Mouse (Mus musculus): ENCODE measurements at regions not wholly inside any gene's neighbourhood (a gene's known extent, or its start where the extent isn't known, plus 50 kb on each side); places are given as distances from the start of the nearest gene placed in this dataset.

GRCm38 (mm10) chr10:30470831-30471230, 129.7 kb downstream of the Trmt11 start:
- Histone ChIP-seq H3K9me3 (ENCODE audit: low read length) (no peaks in the 10 kb centered on the region), H3K27ac (ENCODE audit: low read length) (0 out of 2 replicates have a peak overlapping the region, but pooled peaks have one; percentile 35), H3K36me3 (ENCODE audit: insufficient read depth, low read length) (no peaks in the 10 kb centered on the region), H3K27me3 (ENCODE audit: insufficient read depth, low read length) (no peaks in the 10 kb centered on the region), H3K4me2 (replicated peaks; ENCODE audit: low read depth, low read length) (no peak overlapping the region), H3K4me3 (ENCODE audit: low read length) (no peak overlapping the region), H3K9ac (replicated peaks; ENCODE audit: low read length) (no peak overlapping the region), H3K4me1 (ENCODE audit: insufficient read depth, low read length) (no peaks in the 10 kb centered on the region)
- ATAC-seq (ENCODE audit: low FRiP score, low TSS enrichment) = peak; percentile 86
- WGBS = 38% methylated on average over 3 of the region's 3 CpGs

- Histone ChIP-seq H3K9ac (replicated peaks; ENCODE audit: low read length) (no peak overlapping the region), H3K27me3 (ENCODE audit: insufficient read depth, low read length) (no peaks in the 10 kb centered on the region), H3K4me1 (ENCODE audit: insufficient read depth, low read length) (no peaks in the 10 kb centered on the region), H3K36me3 (ENCODE audit: insufficient read depth, low read length) (no peaks in the 10 kb centered on the region), H3K27ac (ENCODE audit: low read length) (no peak overlapping the region), H3K4me2 (replicated peaks; ENCODE audit: low read depth, low read length) (no peak overlapping the region), H3K4me3 (ENCODE audit: low read length) (no peak overlapping the region), H3K9me3 (ENCODE audit: low read length) (no peaks in the 10 kb centered on the region)
- ATAC-seq (ENCODE audit: low FRiP score, low TSS enrichment) = no peak
- 76% methylated on average over 4 of the region's 4 CpGs for WGBS
These were observed 149.9 kb downstream of the Trmt11 start for GRCm38 (mm10) chr10:30450616-30451015.

- no peak overlapping the region for H3K27ac ChIP-seq (ENCODE audit: low read length)
- ATAC-seq (ENCODE audit: low FRiP score, low TSS enrichment) = no peak
- H3K9me3 ChIP-seq (ENCODE audit: low read length) = no peaks in the 10 kb centered on the region
- H3K36me3 ChIP-seq (ENCODE audit: insufficient read depth, low read length) = no peaks in the 10 kb centered on the region
- no peaks in the 10 kb centered on the region for H3K27me3 ChIP-seq (ENCODE audit: insufficient read depth, low read length)
- H3K4me2 ChIP-seq (replicated peaks; ENCODE audit: low read depth, low read length) = no peak overlapping the region
- no peak overlapping the region for H3K4me3 ChIP-seq (ENCODE audit: low read length)
- 85% methylated on average over 2 of the region's 2 CpGs for WGBS
- no peak overlapping the region for H3K9ac ChIP-seq (replicated peaks; ENCODE audit: low read length)
- no peaks in the 10 kb centered on the region for H3K4me1 ChIP-seq (ENCODE audit: insufficient read depth, low read length)
These were observed 153.5 kb downstream of the Trmt11 start for GRCm38 (mm10) chr10:30447057-30447456.

GRCm38 (mm10) chr10:30446572-30446971, 154.0 kb downstream of the Trmt11 start:
- H3K9ac ChIP-seq (replicated peaks; ENCODE audit: low read length) = no peak overlapping the region
- no peaks in the 10 kb centered on the region for H3K4me1 ChIP-seq (ENCODE audit: insufficient read depth, low read length)
- H3K4me2 ChIP-seq (replicated peaks; ENCODE audit: low read depth, low read length) = no peak overlapping the region
- H3K27me3 ChIP-seq (ENCODE audit: insufficient read depth, low read length) = no peaks in the 10 kb centered on the region
- H3K36me3 ChIP-seq (ENCODE audit: insufficient read depth, low read length) = no peaks in the 10 kb centered on the region
- no peak overlapping the region for H3K4me3 ChIP-seq (ENCODE audit: low read length)
- no peaks in the 10 kb centered on the region for H3K9me3 ChIP-seq (ENCODE audit: low read length)
- WGBS = 70% methylated on average over 1 of the region's 1 CpGs
- no peak overlapping the region for H3K27ac ChIP-seq (ENCODE audit: low read length)
- no peak for ATAC-seq (ENCODE audit: low FRiP score, low TSS enrichment)

- Histone ChIP-seq H3K9me3 (ENCODE audit: low read length) (no peaks in the 10 kb centered on the region), H3K27me3 (ENCODE audit: insufficient read depth, low read length) (no peaks in the 10 kb centered on the region), H3K4me2 (replicated peaks; ENCODE audit: low read depth, low read length) (no peak overlapping the region), H3K27ac (ENCODE audit: low read length) (no peak overlapping the region), H3K4me3 (ENCODE audit: low read length) (no peak overlapping the region), H3K9ac (replicated peaks; ENCODE audit: low read length) (no peak overlapping the region), H3K4me1 (ENCODE audit: insufficient read depth, low read length) (no peaks in the 10 kb centered on the region), H3K36me3 (ENCODE audit: insufficient read depth, low read length) (no peaks in the 10 kb centered on the region)
- ATAC-seq (ENCODE audit: low FRiP score, low TSS enrichment) = no peak
- 42% methylated on average over 2 of the region's 2 CpGs for WGBS
These were observed 160.7 kb downstream of the Trmt11 start for GRCm38 (mm10) chr10:30439802-30440201.

- Histone ChIP-seq H3K4me1 (ENCODE audit: insufficient read depth, low read length) (no peaks in the 10 kb centered on the region), H3K9ac (replicated peaks; ENCODE audit: low read length) (no peak overlapping the region), H3K36me3 (ENCODE audit: insufficient read depth, low read length) (no peaks in the 10 kb centered on the region), H3K4me2 (replicated peaks; ENCODE audit: low read depth, low read length) (no peak overlapping the region), H3K27ac (ENCODE audit: low read length) (no peak overlapping the region), H3K27me3 (ENCODE audit: insufficient read depth, low read length) (no peaks in the 10 kb centered on the region), H3K4me3 (ENCODE audit: low read length) (no peak overlapping the region), H3K9me3 (ENCODE audit: low read length) (no peaks in the 10 kb centered on the region)
- no peak for ATAC-seq (ENCODE audit: low FRiP score, low TSS enrichment)
- 66% methylated on average over 4 of the region's 4 CpGs for WGBS
These were observed 174.1 kb downstream of the Trmt11 start for GRCm38 (mm10) chr10:30426420-30426923.

DNA sequence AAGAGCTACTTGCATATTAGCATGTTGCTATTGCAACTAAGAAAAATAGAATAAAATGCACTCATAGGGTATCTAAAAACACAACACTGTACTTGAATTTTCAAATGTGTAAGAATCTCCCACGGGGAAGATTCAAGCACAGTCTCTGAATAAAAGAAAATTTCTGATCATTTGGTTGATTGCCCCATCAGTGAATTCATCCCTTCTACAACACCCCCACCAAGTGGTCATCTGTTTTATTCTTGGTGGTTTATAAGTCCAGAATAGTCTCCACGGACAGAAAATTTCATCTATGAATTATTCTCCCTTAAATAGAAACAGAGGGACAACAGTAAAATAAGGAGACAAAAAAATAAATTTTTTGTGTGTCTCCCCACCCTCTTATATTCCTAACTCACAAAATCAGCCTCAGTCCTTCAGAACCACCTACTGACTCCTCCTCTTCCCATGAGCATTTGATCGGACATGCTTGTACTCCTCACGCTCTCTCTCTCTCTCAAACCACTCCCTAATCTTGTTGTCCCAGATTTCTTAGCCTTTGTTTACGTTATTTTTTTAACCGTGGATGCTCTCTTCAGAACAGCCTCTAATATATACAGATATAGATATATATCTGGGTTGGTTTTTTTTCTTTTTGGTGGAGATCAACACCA, 181.0 kb downstream of the Trmt11 start:
- Histone ChIP-seq H3K36me3 (ENCODE audit: insufficient read depth, low read length) (no peaks in the 10 kb centered on the region), H3K9me3 (ENCODE audit: low read length) (no peaks in the 10 kb centered on the region), H3K4me2 (replicated peaks; ENCODE audit: low read depth, low read length) (peak overlapping the region; percentile 27), H3K27me3 (ENCODE audit: insufficient read depth, low read length) (no peaks in the 10 kb centered on the region), H3K27ac (ENCODE audit: low read length) (no peak overlapping the region), H3K4me1 (ENCODE audit: insufficient read depth, low read length) (no peaks in the 10 kb centered on the region), H3K9ac (replicated peaks; ENCODE audit: low read length) (no peak overlapping the region), H3K4me3 (ENCODE audit: low read length) (no peak overlapping the region)
- WGBS = 30% methylated on average over 6 of the region's 6 CpGs
- no peak for ATAC-seq (ENCODE audit: low FRiP score, low TSS enrichment)

DNA sequence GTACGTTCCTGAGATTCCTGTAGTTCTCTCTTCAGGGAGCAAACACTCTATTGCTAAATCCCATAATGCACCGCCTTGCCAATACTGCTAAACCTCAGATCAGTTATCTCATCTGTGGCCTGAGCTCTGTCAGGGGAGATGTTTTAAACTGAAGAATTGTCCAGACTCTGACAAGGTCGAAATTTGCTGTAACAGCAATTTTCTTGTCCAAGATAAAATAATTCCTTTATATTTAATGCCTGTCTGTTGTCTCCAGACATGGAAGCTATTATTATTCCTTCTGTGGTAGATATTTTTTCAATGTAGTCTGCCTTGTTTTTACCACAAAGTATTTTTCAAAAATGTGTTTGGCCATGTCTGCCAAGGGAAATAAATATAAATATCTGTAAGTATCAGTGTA, 184.2 kb downstream of the Trmt11 start:
- Histone ChIP-seq H3K36me3 (ENCODE audit: insufficient read depth, low read length) (no peaks in the 10 kb centered on the region), H3K9ac (replicated peaks; ENCODE audit: low read length) (no peak overlapping the region), H3K4me2 (replicated peaks; ENCODE audit: low read depth, low read length) (no peak overlapping the region), H3K4me1 (ENCODE audit: insufficient read depth, low read length) (no peaks in the 10 kb centered on the region), H3K9me3 (ENCODE audit: low read length) (no peaks in the 10 kb centered on the region), H3K27ac (ENCODE audit: low read length) (no peak overlapping the region), H3K4me3 (ENCODE audit: low read length) (no peak overlapping the region), H3K27me3 (ENCODE audit: insufficient read depth, low read length) (no peaks in the 10 kb centered on the region)
- ATAC-seq (ENCODE audit: low FRiP score, low TSS enrichment) = no peak
- WGBS = 70% methylated on average over 3 of the region's 3 CpGs

- no peaks in the 10 kb centered on the region for H3K4me1 ChIP-seq (ENCODE audit: insufficient read depth, low read length)
- no peak overlapping the region for H3K4me2 ChIP-seq (replicated peaks; ENCODE audit: low read depth, low read length)
- H3K9ac ChIP-seq (replicated peaks; ENCODE audit: low read length) = no peak overlapping the region
- no peak overlapping the region for H3K27ac ChIP-seq (ENCODE audit: low read length)
- no peaks in the 10 kb centered on the region for H3K9me3 ChIP-seq (ENCODE audit: low read length)
- ATAC-seq (ENCODE audit: low FRiP score, low TSS enrichment) = peak; percentile 75
- H3K36me3 ChIP-seq (ENCODE audit: insufficient read depth, low read length) = no peaks in the 10 kb centered on the region
- H3K4me3 ChIP-seq (ENCODE audit: low read length) = no peak overlapping the region
- H3K27me3 ChIP-seq (ENCODE audit: insufficient read depth, low read length) = no peaks in the 10 kb centered on the region
These were observed 188.8 kb downstream of the Trmt11 start for GRCm38 (mm10) chr10:30411736-30412135.

GRCm38 (mm10) chr10:30405669-30406393, 194.7 kb downstream of the Trmt11 start:
- H3K4me1 ChIP-seq (ENCODE audit: insufficient read depth, low read length) = peaks cover 6% of the 10 kb centered on the region; the same call in 1 of the 2 replicates
- H3K4me3 ChIP-seq (ENCODE audit: low read length) = no peak overlapping the region
- 25% methylated on average over 13 of the region's 13 CpGs for WGBS
- H3K9me3 ChIP-seq (ENCODE audit: low read length) = no peaks in the 10 kb centered on the region
- H3K27me3 ChIP-seq (ENCODE audit: insufficient read depth, low read length) = no peaks in the 10 kb centered on the region
- H3K4me2 ChIP-seq (replicated peaks; ENCODE audit: low read depth, low read length) = peak overlapping the region; percentile 41
- H3K9ac ChIP-seq (replicated peaks; ENCODE audit: low read length) = peak overlapping the region; percentile 31; the same call in 1 of the 2 replicates
- H3K36me3 ChIP-seq (ENCODE audit: insufficient read depth, low read length) = no peaks in the 10 kb centered on the region
- H3K27ac ChIP-seq (ENCODE audit: low read length) = peak overlapping the region; percentile 46; the same call in 1 of the 2 replicates
- peak; percentile 78; the same call in 1 of the 2 replicates for ATAC-seq (ENCODE audit: low FRiP score, low TSS enrichment)

Data from kidney, embryonic 16.5 days (tissue).